Mouse (Mus musculus) heart, embryonic 15.5 days (tissue): ENCODE data around the gene Slc22a7. TPM values are rescaled to one million over a fixed set of nuclear protein-coding genes. Genes with fewer than 3 reads are reported as not detected.

Experiments
- ATAC-seq: fragments of 200-750 bp; cut with Nextera tagmentation; replicated peaks from 2 replicates; pipeline ENCODE4 v1.8.0; 2017; ENCODE audit warnings: low read depth, moderate TSS enrichment; ENCODE audit not compliant: insufficient number of reproducible peaks, insufficient read depth, low FRiP score
- H3K27ac ChIP-seq: fragments of 300-500 bp; sonication (generic); 2 replicates; pipeline ENCODE4 v1.5.1; 2015; ENCODE audit warnings: mild to moderate bottlenecking, inconsistent platforms
- H3K27me3 ChIP-seq: fragments of 300-500 bp; sonication (generic); 2 replicates; pipeline ENCODE4 v1.6.1; 2015; ENCODE audit warnings: inconsistent platforms
- H3K36me3 ChIP-seq: fragments of 300-500 bp; sonication (generic); 2 replicates; pipeline ENCODE4 v1.6.1; 2015; ENCODE audit warnings: mild to moderate bottlenecking, inconsistent platforms
- H3K4me1 ChIP-seq: fragments of 300-500 bp; sonication (generic); replicated peaks from 2 replicates; pipeline ENCODE4 v1.6.1; 2015; ENCODE audit warnings: inconsistent platforms
- H3K4me2 ChIP-seq: fragments of 300-500 bp; sonication (generic); 2 replicates; pipeline ENCODE4 v1.6.1; 2015; ENCODE audit warnings: inconsistent platforms, mild to moderate bottlenecking, moderate library complexity
- H3K4me3 ChIP-seq: fragments of 300-500 bp; sonication (generic); 2 replicates; pipeline ENCODE4 v1.5.1; 2015; ENCODE audit warnings: mild to moderate bottlenecking, inconsistent platforms
- H3K9ac ChIP-seq: fragments of 300-500 bp; sonication (generic); 2 replicates; pipeline ENCODE4 v1.6.1; 2015; ENCODE audit warnings: mild to moderate bottlenecking, inconsistent platforms
- H3K9me3 ChIP-seq: fragments of 300-500 bp; sonication (generic); replicated peaks from 2 replicates; pipeline ENCODE4 v1.6.1; 2016; ENCODE audit warnings: inconsistent platforms
- WGBS: fragments of 180-500 bp; shearing (Covaris S2); methylation state at CpG from one replicate; pipeline ENCODE4 v1.1.7; 2015; ENCODE audit warnings: mixed read lengths; 5-methylcytosine and 5-hydroxymethylcytosine counted together
- polyA plus RNA-seq: library from polyadenylated mRNA; unstranded; fragments of >200 nt; fragmentation: Nextera tagmentation; extraction: Ambion mirVana; gene quantifications from 2 replicates; pipeline ENCODE4 v1.2.1, GENCODE M21; 2015

Slc22a7 gene
- polyA plus RNA-seq, 1 experiment from 2014 or later = 0.25 TPM

- H3K36me3 ChIP-seq = no peaks in the 10 kb centered on the region
- peak overlapping the region; percentile 17; the same call in 1 of the 2 replicates for H3K9ac ChIP-seq
- 0 out of 2 replicates have a peak, but pooled peaks have one; percentile 20 for ATAC-seq
- peak overlapping the region; percentile 53 for H3K4me2 ChIP-seq
- H3K4me3 ChIP-seq = peak overlapping the region; percentile 22
- WGBS = 10% methylated on average over 17 of the region's 17 CpGs
- peaks cover 38% of the 10 kb centered on the region for H3K27me3 ChIP-seq
- H3K27ac ChIP-seq = no peak overlapping the region
- H3K9me3 ChIP-seq = no peaks in the 10 kb centered on the region
- peaks cover 18% of the 10 kb centered on the region for H3K4me1 ChIP-seq
Measured at GRCm38 (mm10) chr17:46433627-46434026, 4.6 kb downstream of the Slc22a7 start.

GRCm38 (mm10) chr17:46428761-46429414 is 9.4 kb downstream of the Slc22a7 start, which contains the start of gene Crip3:
Crip3 (plus strand) TSS chr17:46428926.
- Histone ChIP-seq H3K4me1 (peaks cover 17% of the 10 kb centered on the region), H3K27ac (no peak within 1 kb of the TSS), H3K9ac (no peak within 1 kb of the TSS), H3K36me3 (peaks cover 3% of the 10 kb centered on the region; the same call in 1 of the 2 replicates), H3K4me2 (peak within 1 kb of the TSS; percentile 52), H3K27me3 (peaks cover 4% of the 10 kb centered on the region), H3K4me3 (peak within 1 kb of the TSS; percentile 26), H3K9me3 (no peaks in the 10 kb centered on the region)
- no peak for ATAC-seq
- WGBS = 16% methylated on average over 18 of the region's 18 CpGs

GRCm38 (mm10) chr17:46426496-46426895 is 11.8 kb downstream of the Slc22a7 start:
- Histone ChIP-seq H3K9ac (no peak overlapping the region), H3K4me1 (peaks cover 2% of the 10 kb centered on the region), H3K27ac (no peak overlapping the region), H3K9me3 (no peaks in the 10 kb centered on the region), H3K4me2 (no peak overlapping the region), H3K27me3 (no peaks in the 10 kb centered on the region), H3K4me3 (no peak overlapping the region), H3K36me3 (peaks cover 3% of the 10 kb centered on the region; the same call in 1 of the 2 replicates)
- no peak for ATAC-seq

GRCm38 (mm10) chr17:46419717-46420116 is 18.5 kb downstream of the Slc22a7 start:
- Histone ChIP-seq H3K4me3 (no peak overlapping the region), H3K9me3 (no peaks in the 10 kb centered on the region), H3K36me3 (no peaks in the 10 kb centered on the region), H3K9ac (no peak overlapping the region), H3K4me1 (0 out of 2 replicates have a peak, but pooled peaks cover 3% of the 10 kb centered on the region), H3K27me3 (no peaks in the 10 kb centered on the region), H3K4me2 (no peak overlapping the region), H3K27ac (no peak overlapping the region)
- ATAC-seq = no peak

- 0 out of 2 replicates have a peak, but pooled peaks cover 3% of the 10 kb centered on the region for H3K4me1 ChIP-seq
- H3K27ac ChIP-seq = peak overlapping the region; percentile 27; the same call in 1 of the 2 replicates
- H3K4me2 ChIP-seq = no peak overlapping the region
- 67% methylated on average over 5 of the region's 5 CpGs for WGBS
- H3K9ac ChIP-seq = no peak overlapping the region
- no peaks in the 10 kb centered on the region for H3K9me3 ChIP-seq
- ATAC-seq = no peak
- no peaks in the 10 kb centered on the region for H3K27me3 ChIP-seq
- no peaks in the 10 kb centered on the region for H3K36me3 ChIP-seq
- no peak overlapping the region for H3K4me3 ChIP-seq
Measured at GRCm38 (mm10) chr17:46418628-46419027, 19.6 kb downstream of the Slc22a7 start.

- no peak overlapping the region for H3K9ac ChIP-seq
- H3K4me2 ChIP-seq = no peak overlapping the region
- no peaks in the 10 kb centered on the region for H3K27me3 ChIP-seq
- no peak overlapping the region for H3K4me3 ChIP-seq
- peaks cover 61% of the 10 kb centered on the region for H3K36me3 ChIP-seq
- H3K27ac ChIP-seq = no peak overlapping the region
- H3K4me1 ChIP-seq = no peaks in the 10 kb centered on the region
- no peak for ATAC-seq
- 35% methylated on average over 3 of the region's 3 CpGs for WGBS
- H3K9me3 ChIP-seq = no peaks in the 10 kb centered on the region
Measured at GRCm38 (mm10) chr17:46408478-46408877, 29.8 kb downstream of the Slc22a7 start.

GRCm38 (mm10) chr17:46394631-46395030 is 43.6 kb downstream of the Slc22a7 start:
- H3K9ac ChIP-seq = no peak overlapping the region
- H3K27ac ChIP-seq = no peak overlapping the region
- ATAC-seq = no peak
- 71% methylated on average over 1 of the region's 1 CpGs for WGBS
- H3K4me1 ChIP-seq = no peaks in the 10 kb centered on the region
- H3K4me2 ChIP-seq = no peak overlapping the region
- H3K27me3 ChIP-seq = no peaks in the 10 kb centered on the region
- H3K4me3 ChIP-seq = no peak overlapping the region
- H3K9me3 ChIP-seq = no peaks in the 10 kb centered on the region
- peaks cover 38% of the 10 kb centered on the region for H3K36me3 ChIP-seq

GRCm38 (mm10) chr17:46393012-46393411 is 45.2 kb downstream of the Slc22a7 start:
- Histone ChIP-seq H3K27ac (no peak overlapping the region), H3K27me3 (no peaks in the 10 kb centered on the region), H3K4me2 (no peak overlapping the region), H3K4me1 (no peaks in the 10 kb centered on the region), H3K36me3 (peaks cover 34% of the 10 kb centered on the region), H3K9me3 (no peaks in the 10 kb centered on the region), H3K9ac (no peak overlapping the region), H3K4me3 (no peak overlapping the region)
- 33% methylated on average over 2 of the region's 2 CpGs for WGBS
- no peak for ATAC-seq

GRCm38 (mm10) chr17:46388200-46388599 is 50.1 kb downstream of the Slc22a7 start:
- 46% methylated on average over 3 of the region's 3 CpGs for WGBS
- Histone ChIP-seq H3K4me3 (no peak overlapping the region), H3K9me3 (no peaks in the 10 kb centered on the region), H3K36me3 (peaks cover 20% of the 10 kb centered on the region), H3K9ac (no peak overlapping the region), H3K4me2 (no peak overlapping the region), H3K27me3 (no peaks in the 10 kb centered on the region), H3K4me1 (peaks cover 10% of the 10 kb centered on the region), H3K27ac (no peak overlapping the region)
- no peak for ATAC-seq

- Histone ChIP-seq H3K4me1 (peaks cover 10% of the 10 kb centered on the region), H3K9ac (peak overlapping the region; percentile 89), H3K9me3 (no peaks in the 10 kb centered on the region), H3K4me2 (peak overlapping the region; percentile 85), H3K36me3 (peaks cover 8% of the 10 kb centered on the region), H3K27me3 (no peaks in the 10 kb centered on the region), H3K4me3 (peak overlapping the region; percentile 75), H3K27ac (peak overlapping the region; percentile 86)
- WGBS = 1% methylated on average over 70 of the region's 70 CpGs
- ATAC-seq = no peak; the same call in 1 of the 2 replicates
Measured at GRCm38 (mm10) chr17:46384061-46384801, 54.0 kb downstream of the Slc22a7 start.

GRCm38 (mm10) chr17:46383294-46384060 is 54.8 kb downstream of the Slc22a7 start, which contains the start of gene Zfp318:
Zfp318 (plus strand) TSS chr17:46383731.
- ATAC-seq = peak; percentile 99
- H3K27me3 ChIP-seq = no peaks in the 10 kb centered on the region
- peaks cover 3% of the 10 kb centered on the region; the same call in 1 of the 2 replicates for H3K36me3 ChIP-seq
- H3K9me3 ChIP-seq = no peaks in the 10 kb centered on the region
- H3K9ac ChIP-seq = peak within 1 kb of the TSS; percentile 89
- H3K4me3 ChIP-seq = peak within 1 kb of the TSS; percentile 75
- H3K4me1 ChIP-seq = peaks cover 10% of the 10 kb centered on the region
- 1% methylated on average over 94 of the region's 105 CpGs for WGBS
- H3K4me2 ChIP-seq = peak within 1 kb of the TSS; percentile 85
- peak within 1 kb of the TSS; percentile 86 for H3K27ac ChIP-seq
